Mouse (Mus musculus): ENCODE data around the gene Uggt1. TPM values are rescaled to one million over a fixed set of nuclear protein-coding genes. Genes with fewer than 3 reads are reported as not detected.

Uggt1 gene
- total RNA-seq (2015) (77.5 and 77.7 TPM in 2 replicates), total RNA-seq (2017) (120 and 125 TPM in 2 replicates)

DNA sequence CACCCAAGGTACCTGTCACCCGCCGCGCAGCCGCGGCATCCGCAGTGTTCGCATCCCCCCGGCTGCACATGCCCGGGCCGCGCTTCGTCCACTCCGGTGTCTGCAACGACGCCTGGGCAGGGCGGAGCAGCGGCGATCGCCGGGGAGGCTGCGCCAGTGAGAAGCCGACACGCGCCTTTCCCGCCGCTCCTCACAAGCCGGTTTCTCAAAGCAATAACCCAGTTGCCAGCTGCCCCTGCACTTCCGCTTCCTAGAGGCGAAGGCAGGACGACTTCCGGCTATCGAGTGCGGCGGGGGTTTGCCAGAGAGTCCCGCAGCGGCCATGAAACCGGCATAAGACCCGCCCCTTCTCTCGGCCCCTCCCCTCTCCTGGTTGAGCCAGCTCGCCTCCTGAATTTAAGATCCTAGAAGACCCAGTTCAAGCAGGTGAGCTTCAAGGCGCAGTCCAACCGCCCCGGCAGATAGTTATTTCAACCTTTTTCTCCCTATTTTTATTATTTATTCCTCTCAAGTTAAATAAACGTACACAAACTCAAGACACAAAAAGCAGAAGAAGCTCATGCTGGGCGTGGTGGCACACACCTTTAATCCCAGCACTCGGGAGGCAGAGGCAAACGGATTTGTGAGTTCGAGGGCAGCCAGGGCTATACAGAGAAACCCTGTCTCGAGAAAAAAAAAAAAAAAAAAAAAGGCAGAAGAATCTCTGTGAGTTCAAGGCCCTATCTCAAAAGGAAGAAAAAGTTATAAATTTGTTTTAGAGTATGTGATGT is at the start of gene Uggt1:
Gene Uggt1 (minus strand): TSS at position 663 of the 770 bp plus-strand sequence.
- peak; percentile 98 for ATAC-seq (ENCODE audit: poor library complexity, severe bottlenecking)

GRCm38 (mm10) chr1:36293470-36293869 is 49.0 kb upstream of the Uggt1 start:
- ATAC-seq (ENCODE audit: poor library complexity, severe bottlenecking), result no peak

DNA sequence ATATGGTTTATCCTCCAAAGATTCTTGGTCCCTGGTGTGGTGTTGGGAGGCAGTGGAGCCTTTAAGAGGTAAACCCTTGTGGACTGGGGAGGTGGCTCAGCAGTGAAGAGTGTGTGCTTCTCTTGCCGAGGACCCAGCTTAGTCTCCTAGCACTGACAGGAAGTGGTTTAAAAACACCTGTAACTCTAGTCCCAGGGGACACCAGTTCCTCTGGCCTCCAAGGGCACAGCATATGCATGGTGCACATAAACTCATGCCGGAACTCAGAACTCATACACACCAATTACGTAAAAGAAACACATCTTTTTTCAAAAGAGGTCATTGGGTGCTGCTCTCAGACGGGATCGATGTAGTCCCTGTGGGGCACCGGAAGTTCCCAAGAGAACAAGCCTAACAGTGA is 37.3 kb upstream of the Uggt1 start:
- no peak for ATAC-seq (ENCODE audit: poor library complexity, severe bottlenecking)

DNA sequence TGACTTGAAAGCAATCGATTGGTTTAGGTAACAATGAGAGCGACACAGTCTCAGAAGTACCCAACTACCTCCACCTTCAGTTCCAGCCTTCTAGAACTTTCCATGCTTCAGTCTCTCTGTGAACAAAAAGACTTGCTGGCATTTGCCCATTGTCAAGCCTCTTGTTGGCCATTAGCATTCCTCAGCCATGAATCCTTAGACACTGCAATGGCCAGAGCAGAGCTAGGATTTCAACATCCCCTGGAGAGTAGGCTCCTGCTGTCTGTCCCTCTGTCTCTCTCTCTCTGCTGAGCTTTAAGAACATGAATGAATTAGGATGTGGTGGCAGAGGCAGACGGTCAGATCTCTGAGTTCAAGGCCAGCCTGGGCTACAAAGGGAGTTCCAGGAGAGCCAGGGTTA is 36.4 kb upstream of the Uggt1 start:
- no peak for ATAC-seq (ENCODE audit: poor library complexity, severe bottlenecking)

GRCm38 (mm10) chr1:36279202-36279601 is 34.7 kb upstream of the Uggt1 start:
- ATAC-seq (ENCODE audit: poor library complexity, severe bottlenecking), result peak; percentile 78

- peak; percentile 32; the same call in 1 of the 2 replicates for ATAC-seq (ENCODE audit: poor library complexity, severe bottlenecking)
These were observed 32.9 kb upstream of the Uggt1 start for GRCm38 (mm10) chr1:36277267-36278060.

DNA sequence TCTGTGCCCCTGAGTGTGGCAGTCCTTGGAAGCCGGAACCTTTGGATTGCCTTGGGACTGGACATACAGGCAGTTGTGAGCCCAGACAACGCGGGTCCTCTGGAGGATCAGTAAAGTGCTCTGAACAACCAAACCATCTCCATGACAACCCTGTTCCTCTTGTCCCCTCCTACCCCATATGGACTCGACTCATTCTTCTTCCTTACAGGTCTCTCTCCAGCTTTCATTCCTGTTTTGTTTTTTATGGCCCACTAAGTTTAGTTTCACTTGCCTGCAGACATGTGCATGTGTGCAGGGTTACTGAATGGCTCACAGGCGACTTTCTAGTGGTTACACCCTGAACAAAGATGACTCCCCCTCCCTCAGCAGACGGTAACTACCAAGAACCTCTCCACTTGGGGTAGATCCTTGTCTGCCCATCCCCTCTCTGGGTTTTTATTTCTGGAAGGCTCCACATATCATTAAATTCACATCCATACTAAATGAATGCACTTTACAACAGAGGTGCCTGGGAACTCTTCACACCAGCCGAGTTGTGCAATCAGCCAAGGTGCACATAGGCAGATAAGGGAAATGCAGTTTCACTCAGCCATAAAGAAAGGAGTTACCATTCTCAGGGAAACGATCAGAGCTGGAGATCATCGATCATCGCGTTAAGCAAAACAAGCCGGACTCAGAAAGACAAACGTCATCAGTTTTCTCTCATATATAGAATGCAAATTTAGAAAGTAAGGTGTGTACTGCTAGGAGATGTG is 31.3 kb upstream of the Uggt1 start:
- no peak for ATAC-seq (ENCODE audit: poor library complexity, severe bottlenecking)

GRCm38 (mm10) chr1:36274455-36274854 is 29.9 kb upstream of the Uggt1 start, which contains the start of gene Neurl3:
Gene Neurl3 (minus strand): TSS chr1:36274679.
- peak; percentile 6; the same call in 1 of the 2 replicates for ATAC-seq (ENCODE audit: poor library complexity, severe bottlenecking)

- peak; percentile 70 for ATAC-seq (ENCODE audit: poor library complexity, severe bottlenecking)
These were observed 28.8 kb upstream of the Uggt1 start for GRCm38 (mm10) chr1:36273288-36273687.

GRCm38 (mm10) chr1:36272546-36272945 is 28.0 kb upstream of the Uggt1 start:
- peak; percentile 25 for ATAC-seq (ENCODE audit: poor library complexity, severe bottlenecking)

GRCm38 (mm10) chr1:36271516-36272230 is 27.2 kb upstream of the Uggt1 start:
- ATAC-seq (ENCODE audit: poor library complexity, severe bottlenecking), result peak; percentile 22

- ATAC-seq (ENCODE audit: poor library complexity, severe bottlenecking), result peak; percentile 47
These were observed 26.1 kb upstream of the Uggt1 start for GRCm38 (mm10) chr1:36270666-36271065.

- ATAC-seq (ENCODE audit: poor library complexity, severe bottlenecking), result no peak
These were observed 24.7 kb upstream of the Uggt1 start for GRCm38 (mm10) chr1:36269121-36269795.

DNA sequence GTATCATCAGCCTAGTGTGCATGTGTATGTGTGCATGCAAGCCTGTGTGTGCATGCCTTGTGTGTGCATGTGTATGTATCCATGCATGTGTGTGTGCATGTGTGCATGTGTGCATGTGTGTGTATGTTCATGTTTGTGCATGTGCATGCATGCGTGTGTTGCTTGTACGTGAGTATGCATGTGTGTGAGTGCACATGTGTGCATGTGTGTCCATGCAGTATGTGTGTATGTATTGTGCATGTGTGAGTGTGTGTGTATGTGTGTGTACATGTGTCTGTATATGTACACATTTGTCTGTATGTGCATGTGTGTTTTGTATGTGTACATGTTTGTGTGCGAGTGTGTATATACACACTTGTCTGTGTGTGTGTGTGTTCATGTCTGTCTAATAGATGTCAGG is 23.1 kb upstream of the Uggt1 start:
- no peak for ATAC-seq (ENCODE audit: poor library complexity, severe bottlenecking)

DNA sequence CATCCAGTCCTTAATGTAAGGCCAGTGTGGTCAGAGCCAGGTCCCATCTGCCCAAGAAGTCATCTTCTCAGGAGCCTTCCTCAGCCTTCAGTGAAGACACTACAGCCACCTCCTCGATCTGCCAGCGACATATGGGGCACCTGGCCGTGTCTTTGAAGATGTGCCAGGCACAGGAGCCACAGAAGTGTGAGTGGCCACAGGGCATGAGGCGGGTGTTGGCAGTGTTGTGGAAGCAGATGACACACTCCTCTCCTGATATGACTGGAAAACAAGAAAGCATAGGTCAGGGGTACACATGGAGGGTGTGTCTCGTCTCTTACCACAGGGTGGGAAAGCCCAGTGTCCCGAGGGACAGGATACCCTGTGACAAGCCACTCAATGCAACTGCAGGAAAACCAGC is 21.8 kb upstream of the Uggt1 start:
- no peak for ATAC-seq (ENCODE audit: poor library complexity, severe bottlenecking)

DNA sequence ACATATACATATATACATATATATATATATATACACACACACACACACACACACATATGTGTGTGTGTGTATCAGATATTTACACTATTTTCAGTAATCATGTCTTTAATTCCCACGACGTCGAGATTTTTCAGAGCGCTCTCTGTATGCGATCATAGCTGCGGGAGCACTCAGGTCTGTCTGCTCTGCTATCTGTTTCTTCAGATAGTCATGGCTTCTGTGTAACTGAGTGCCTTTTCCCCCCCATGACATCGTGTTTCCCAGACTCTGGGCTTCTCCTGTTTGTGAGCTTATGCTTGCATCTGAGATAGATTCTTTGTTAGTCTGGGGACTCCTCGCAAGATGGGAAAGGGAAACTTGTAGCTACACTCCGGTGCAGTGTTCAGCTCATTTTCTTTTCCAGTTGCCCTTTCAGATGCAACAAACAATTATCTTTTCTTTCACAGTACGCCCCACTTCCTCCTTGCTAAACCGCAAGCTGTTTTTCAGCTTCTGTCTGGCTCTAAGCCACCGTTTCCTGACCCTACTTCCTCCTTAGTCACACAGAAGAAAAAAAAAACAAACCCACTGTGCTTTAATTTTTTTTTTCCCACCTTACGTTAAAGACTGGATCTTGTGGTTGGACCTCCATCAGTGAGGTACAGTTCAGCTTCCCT is 19.4 kb upstream of the Uggt1 start:
- ATAC-seq (ENCODE audit: poor library complexity, severe bottlenecking), result peak; percentile 83

DNA sequence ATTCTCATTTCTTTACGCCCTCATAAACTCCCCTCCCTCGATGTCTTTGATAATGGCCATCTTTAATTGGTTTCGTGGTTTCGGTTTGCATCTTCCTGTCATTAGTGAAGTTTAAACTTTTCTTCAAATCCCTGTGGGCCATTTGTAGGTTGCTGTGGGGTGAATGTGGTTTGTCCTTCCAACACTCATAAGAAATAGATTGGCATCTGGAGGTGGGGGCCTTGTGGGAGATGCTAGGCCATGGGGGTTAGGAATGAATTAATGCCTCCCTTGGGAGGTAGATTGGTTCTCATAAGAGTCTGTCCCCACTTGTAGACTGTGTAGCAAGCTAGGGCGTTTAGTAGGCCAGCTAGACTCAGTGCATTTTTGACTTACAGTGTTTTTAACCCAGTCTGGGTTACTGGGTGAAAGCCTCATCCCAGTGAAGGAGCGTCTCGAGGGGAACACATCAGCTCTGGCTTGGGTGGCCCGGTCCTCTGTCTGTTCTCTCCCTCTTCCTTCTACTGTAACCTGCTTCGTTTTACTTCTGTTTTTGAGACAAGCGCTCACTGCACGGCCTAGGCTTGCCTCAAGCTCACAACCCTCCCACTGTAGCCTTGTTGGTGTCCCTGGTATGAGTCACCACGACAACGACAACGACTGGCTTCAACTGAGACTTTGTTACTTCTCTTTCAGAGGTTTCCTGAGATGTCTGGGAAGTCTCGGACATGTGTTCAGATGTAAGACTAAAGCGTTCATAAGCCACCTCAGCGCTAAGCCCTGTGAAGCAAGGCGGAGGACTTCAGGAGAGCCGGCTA is 17.4 kb upstream of the Uggt1 start:
- peak; percentile 75 for ATAC-seq (ENCODE audit: poor library complexity, severe bottlenecking)

- no peak for ATAC-seq (ENCODE audit: poor library complexity, severe bottlenecking)
These were observed 15.9 kb upstream of the Uggt1 start for GRCm38 (mm10) chr1:36260418-36260817.

DNA sequence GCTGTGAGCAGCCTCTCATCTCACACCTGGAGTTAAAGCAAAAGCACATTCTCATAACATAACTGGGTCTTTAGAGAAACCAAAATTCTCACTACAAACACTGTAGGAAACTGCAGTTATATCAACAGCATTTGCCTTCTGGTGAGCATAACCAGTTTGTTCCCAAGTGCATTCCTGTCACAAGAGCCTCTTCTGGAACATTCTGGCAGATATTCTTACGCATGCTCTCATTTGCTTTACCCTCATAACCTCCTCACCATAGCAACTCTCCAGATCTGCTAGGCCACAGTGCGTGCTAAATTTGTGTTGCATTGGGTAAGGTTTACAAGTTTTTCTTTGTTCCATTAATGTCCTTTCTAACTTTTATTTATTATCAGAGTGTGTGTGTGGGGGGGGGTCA is 14.8 kb upstream of the Uggt1 start:
- ATAC-seq (ENCODE audit: poor library complexity, severe bottlenecking), result no peak

Measured in megakaryocyte, adult 5-6 weeks (primary cell).